Mouse (Mus musculus) frontal cortex, postnatal 14 days (tissue): ENCODE data around the gene Mcu.

Source experiments
- DNase-seq, 2 experiments: peaks; one replicate each; pipeline ENCODE4 v3.0.0; 2022; ENCODE audit warnings: low spot score in 2 of 2

Mcu gene

GRCm38 (mm10) chr10:59430701-59431218, 185.7 kb downstream of the Mcu start:
- no peak for DNase-seq

GRCm38 (mm10) chr10:59429448-59430135, 186.9 kb downstream of the Mcu start:
- DNase-seq: no peak

- DNase-seq: no peak
Observed at GRCm38 (mm10) chr10:59426371-59426770, 190.1 kb downstream of the Mcu start.

GRCm38 (mm10) chr10:59425369-59425768, 191.1 kb downstream of the Mcu start:
- DNase-seq: no peak

GRCm38 (mm10) chr10:59424453-59424852, 192.0 kb downstream of the Mcu start:
- DNase-seq: no peak

- DNase-seq: no peak
Observed at GRCm38 (mm10) chr10:59419516-59419915, 197.0 kb downstream of the Mcu start.

GRCm38 (mm10) chr10:59416623-59417022, 199.9 kb downstream of the Mcu start:
- DNase-seq: no peak

GRCm38 (mm10) chr10:59413711-59414110, 202.8 kb downstream of the Mcu start:
- no peak for DNase-seq

- DNase-seq: no peak
Observed at GRCm38 (mm10) chr10:59410264-59410663, 206.2 kb downstream of the Mcu start.

- no peak for DNase-seq
Observed at GRCm38 (mm10) chr10:59408499-59408898, 208.0 kb downstream of the Mcu start.

GRCm38 (mm10) chr10:59403793-59404149, 212.7 kb downstream of the Mcu start:
- no peak for DNase-seq

GRCm38 (mm10) chr10:59402899-59403792, 213.3 kb downstream of the Mcu start, which contains the start of gene Pla2g12b:
TSS of gene Pla2g12b (plus strand) at chr10:59403660.
- DNase-seq: no peak
